Mouse (Mus musculus) forelimb bud, embryonic 11.5 days (tissue): ENCODE results near the gene Gng7.
"Not testable (repeated sequence)": the region's sequence is repeated elsewhere in the genome, so short reads cannot be mapped to it uniquely, and the experiment has no call there.

Experiments used
- DNase-seq: peaks from one replicate; pipeline ENCODE4 v3.0.0-alpha.2; 2012; ENCODE audit warnings: low read depth, low spot score

Gng7 gene

DNA sequence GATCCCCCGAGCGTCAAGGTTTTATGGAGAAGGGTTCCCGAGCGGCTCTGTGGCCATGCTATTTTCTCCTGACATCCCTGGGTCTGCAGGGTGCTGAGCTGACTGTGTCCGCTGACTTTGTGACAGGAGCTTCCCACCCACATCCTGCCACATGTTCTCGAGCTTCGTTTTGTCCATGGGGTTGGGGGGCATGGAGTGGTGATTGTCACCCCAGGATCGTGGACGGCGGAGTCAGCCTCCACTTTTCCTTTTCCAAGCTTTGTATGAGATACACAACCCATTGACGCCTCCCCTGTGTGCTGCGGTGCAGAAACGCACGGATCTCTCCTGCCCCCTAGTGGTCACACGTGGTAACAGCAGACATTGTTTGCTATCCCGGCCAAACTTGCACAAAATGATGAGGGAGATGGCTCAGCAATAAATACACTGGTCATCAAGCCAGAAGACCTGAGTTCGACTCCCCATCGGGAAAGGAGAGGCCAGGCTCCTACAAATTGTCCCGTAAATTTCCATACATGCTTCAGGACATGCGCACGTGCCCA is 19.6 kb downstream of the Gng7 start:
- DNase-seq = peak; percentile 78

GRCm38 (mm10) chr10:80994621-80995020 is 20.1 kb downstream of the Gng7 start:
- no peak for DNase-seq

DNA sequence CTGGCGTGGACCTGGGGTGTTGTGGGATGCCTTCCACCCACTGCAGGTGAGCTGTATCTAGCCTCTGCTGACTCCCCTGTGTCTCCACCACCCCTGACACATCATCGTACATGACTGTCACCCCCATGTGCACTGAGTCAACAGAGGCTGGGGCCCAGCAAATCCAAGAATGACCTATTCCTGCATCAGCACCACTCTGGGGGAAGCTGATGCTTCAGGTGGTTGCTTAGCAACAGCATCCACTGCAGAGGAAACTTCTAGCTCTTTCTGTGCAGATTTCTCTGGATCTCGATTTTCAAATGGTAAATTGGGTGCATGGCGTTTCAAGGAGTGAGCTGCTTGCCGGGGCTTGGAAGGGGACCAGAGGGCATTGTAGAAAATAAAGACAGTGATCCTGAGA is 21.5 kb downstream of the Gng7 start:
- no peak for DNase-seq

GRCm38 (mm10) chr10:80991945-80992344 is 22.8 kb downstream of the Gng7 start:
- no peak for DNase-seq

- DNase-seq = no peak
Measured at GRCm38 (mm10) chr10:80991007-80991406, 23.7 kb downstream of the Gng7 start.

GRCm38 (mm10) chr10:80990406-80990805 is 24.3 kb downstream of the Gng7 start:
- no peak for DNase-seq

DNA sequence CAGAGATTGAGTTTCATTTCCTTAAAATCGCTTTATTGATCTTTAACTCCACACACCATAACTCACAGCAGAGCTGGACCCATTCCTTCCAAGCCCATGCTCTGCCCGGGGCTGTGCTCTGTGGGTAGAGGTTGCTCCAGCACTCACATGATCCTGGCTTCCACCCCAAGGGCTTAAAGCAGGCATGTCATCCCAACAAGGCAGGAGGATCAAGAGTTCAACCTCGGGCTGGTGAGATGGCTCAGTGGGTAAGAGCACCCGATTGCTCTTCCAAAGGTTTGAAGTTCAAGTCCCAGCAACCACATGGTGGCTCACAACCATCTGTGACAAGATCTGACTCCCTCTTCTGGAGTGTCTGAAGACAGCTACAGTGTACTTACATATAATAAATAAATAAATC is 24.9 kb downstream of the Gng7 start:
- not testable (repeated sequence) for DNase-seq

- DNase-seq = no peak
Measured at GRCm38 (mm10) chr10:80989446-80989845, 25.3 kb downstream of the Gng7 start.

DNA sequence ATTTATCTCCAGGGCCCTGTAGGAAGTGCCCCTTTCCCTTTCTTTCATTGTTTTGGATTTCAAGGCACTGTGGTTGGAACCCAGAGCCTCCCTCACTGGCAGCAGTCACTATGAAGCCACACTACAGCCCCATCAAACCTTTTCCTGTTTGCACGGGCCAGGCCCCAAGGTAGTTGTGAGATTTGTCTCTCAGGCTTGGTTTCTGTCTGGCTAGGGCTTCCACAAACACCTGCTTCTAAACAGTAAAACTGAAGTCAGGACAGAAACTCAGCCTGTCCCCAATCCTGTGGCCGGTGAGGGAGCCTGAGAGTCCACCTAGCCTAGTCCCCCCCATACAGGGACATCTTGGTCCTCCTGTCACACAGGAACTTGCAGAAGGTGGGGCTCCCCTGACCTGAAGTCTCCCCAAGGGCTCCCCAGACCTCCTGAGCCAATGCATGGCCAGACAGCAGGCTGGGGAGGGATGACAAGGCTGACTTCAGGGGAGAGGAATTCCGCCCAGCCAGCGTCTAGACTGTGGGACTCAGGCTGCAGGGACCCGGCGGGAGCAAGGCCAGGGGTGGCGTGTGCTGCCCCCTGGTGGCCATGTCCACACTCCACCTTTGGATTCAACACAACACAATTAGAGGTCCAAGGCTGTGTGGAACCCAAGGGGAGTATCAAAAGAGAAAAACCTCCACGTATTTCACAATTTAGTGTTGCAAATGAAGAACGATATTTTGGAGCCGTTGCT is 26.9 kb downstream of the Gng7 start:
- DNase-seq = peak; percentile 87

DNA sequence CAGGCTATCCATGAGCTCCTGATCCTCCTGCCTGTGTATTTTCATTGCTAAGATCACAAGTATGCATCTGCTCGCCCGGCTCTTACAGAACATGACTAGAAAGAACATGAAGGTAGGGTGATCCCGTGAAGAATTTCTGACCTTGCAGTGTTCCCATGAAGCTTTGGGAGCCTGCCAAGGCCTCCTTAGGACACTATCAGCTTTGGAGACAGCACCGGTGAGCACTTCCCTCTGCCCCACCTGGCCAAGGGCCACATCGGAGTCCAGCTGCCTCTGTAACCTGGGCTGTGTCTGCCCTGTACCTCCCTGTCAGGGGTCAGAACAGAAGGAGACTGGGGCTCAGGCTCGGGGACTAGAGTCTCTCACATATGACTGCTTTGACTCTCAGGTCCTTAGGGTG is 28.0 kb downstream of the Gng7 start:
- no peak for DNase-seq

- no peak for DNase-seq
Measured at GRCm38 (mm10) chr10:80985970-80986701, 28.6 kb downstream of the Gng7 start.

DNA sequence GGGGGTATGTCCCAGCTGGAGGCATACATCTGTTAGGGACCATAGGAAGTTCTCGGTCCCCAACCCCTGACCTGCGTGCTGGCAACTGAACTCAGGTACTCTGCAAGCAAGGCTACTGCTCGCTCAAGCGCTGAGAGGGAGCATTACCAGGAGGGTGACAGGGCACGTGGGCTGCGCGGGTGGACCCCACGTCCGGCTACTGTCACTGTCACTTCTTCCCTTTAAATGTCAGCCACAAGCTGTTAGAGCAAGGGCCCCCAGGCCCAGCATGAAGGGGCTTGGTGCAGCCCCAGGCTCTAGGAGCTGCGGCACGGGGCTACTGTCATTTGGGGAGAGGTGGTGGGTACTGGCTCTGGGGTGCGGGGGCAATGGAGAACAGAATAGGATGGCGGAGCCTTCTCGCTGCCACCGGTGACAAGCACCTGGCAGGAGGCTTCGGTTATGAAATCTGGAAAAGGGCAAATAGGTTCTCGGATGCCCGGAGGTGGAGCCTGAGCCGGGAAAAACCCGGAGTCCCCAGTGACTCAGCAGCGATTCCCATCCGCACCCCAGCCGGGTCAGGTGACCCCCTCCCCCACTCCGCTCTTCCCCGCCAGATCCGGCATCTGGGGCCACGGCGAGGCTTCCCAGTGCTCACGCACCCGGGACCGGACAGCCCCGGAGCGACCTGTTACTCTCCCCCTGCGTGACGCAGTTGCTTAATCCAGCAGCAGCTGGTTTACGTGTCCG is 29.3 kb downstream of the Gng7 start:
- DNase-seq = no peak

- no peak for DNase-seq
Measured at GRCm38 (mm10) chr10:80984223-80984622, 30.5 kb downstream of the Gng7 start.

GRCm38 (mm10) chr10:80982381-80982780 is 32.4 kb downstream of the Gng7 start:
- DNase-seq = no peak

GRCm38 (mm10) chr10:80981564-80982112 is 33.1 kb downstream of the Gng7 start:
- no peak for DNase-seq

DNA sequence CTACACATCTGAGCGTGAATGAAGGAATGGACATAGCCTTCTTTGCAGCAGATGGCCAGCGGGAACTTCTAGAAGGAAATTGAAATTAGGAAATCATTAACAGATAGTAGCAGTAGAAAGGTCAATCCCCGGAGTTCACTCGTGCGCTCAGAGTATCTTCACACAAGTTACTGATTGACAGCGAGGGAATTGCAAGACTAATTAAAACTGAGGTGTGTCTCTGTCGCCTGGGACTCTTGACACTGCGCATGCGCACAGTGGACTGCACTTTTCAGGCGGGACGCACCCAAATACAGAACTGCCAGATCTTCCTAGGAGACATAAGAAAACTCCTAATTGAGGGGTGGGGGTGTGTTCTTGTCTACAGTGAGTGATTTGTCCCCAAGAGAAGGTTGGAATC is 39.3 kb downstream of the Gng7 start:
- DNase-seq = no peak

DNA sequence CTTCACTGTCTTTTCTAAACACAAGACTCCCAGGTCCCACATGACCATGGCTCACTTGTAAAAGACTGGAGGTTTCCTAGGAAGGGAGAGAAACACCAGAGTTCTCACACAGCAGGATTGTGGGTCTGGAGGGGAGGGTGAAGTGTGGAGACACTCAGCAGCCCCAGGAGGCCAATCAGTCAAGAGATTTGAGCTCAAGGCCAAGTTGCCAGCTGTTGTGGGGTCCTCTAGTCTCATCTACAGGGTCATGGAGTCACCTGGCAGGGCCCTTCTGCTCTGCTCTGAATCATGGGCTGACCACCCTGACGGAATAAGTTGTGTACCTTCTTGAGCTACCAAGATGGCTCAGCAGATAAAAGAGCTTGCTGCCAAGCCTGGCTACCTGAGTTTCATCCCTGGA is 41.0 kb downstream of the Gng7 start:
- no peak for DNase-seq

DNA sequence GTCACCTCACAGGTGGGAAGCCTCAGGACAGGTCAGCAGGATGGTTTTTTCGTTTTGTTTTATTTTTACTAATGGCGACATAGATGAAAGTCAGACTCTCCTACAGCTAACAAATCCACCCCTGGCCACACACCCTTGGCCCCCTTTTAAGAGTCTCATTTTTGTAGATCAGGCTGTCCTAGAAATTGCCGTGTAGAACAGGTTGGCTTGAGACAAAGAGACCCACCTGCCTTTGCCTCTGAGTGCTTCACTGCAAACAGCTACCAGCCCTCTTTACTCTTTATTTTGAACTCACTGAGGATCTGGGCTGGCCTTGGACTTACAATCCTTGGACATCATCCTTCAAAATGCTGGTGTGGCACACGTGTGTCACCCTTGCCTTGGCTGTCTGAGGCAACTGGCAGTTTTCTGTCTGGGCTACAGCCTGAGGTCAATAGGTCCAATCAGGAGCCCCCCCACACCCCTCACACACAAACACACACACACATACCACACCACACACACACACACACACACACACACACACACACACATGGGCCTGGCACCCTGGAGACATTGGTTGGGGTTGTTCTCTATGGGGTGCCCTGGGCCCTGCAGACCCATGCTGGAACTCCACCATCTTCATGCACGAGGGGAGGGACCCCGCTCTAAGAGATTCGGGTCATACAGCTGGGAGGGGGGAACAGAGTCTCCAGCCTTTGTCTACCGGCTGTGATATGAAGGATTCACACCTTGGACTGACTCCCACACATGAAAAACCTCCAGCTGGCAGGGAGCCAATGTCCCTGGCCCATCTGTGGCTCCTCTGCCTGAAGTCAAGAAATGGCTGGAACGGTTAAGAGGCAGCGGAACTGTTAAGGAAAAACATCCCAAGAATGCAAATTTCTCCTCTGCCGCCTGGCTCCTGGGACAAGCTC is 42.4 kb downstream of the Gng7 start:
- no peak for DNase-seq

GRCm38 (mm10) chr10:80971533-80971932 is 43.2 kb downstream of the Gng7 start:
- no peak for DNase-seq

DNA sequence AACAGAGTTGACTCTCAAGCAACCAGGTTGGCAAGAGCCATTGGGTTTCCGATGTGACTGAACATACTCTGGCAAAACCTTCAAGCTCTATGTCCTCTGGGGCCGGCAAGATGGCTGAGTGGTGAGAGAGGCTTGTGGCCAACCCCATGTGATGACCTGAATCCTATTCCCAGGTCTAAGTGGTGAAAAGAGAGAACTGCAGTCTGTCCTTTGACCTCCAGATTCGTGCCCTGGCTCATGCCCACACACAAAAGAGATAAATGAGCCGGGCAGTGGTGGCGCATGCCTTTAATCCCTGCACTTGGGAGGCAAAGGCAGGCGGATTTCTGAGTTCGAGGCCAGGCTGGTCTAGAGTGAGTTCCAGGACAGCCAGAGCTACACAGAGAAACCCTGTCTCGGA is 44.6 kb downstream of the Gng7 start:
- no peak for DNase-seq

DNA sequence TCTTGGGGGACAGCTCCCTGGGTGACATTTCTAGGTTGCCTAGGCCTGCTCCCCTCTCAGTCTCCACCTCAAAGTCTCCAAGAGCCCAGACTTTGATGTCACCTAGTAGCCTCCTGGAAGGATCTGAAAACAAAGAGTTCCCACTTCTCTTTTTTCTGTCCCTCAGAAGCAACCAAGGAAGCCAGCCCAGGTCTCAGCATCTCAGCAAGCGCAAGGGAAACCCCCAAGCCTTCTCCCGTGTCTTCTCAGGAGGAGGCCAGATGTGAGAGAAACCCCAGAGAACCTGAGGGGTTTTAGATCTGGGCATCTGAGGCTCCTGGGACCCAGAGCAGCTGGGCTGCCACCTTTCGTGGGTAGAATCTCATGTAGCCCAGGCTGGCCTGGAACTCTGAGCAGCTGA is 45.4 kb downstream of the Gng7 start:
- no peak for DNase-seq
